Mouse (Mus musculus) C2C12 (cell line): ENCODE results near the gene Klf9.

Experiments
- CEBPB ChIP-seq: IDR thresholded peaks from one replicate; pipeline ENCODE4 v1.6.1; 2011; ENCODE audit warnings: low read depth, mild to moderate bottlenecking, control low read depth, moderate library complexity
- CTCF ChIP-seq: IDR thresholded peaks from one replicate; pipeline ENCODE4 v1.5.1; 2011; ENCODE audit not compliant: control insufficient read depth, insufficient read depth, insufficient read length
- FOSL1 ChIP-seq: IDR thresholded peaks from one replicate; pipeline ENCODE4 v1.8.0; 2011; ENCODE audit warnings: mild to moderate bottlenecking, low read length; ENCODE audit not compliant: poor library complexity, insufficient read depth, severe bottlenecking
- MAX ChIP-seq: IDR thresholded peaks from one replicate; pipeline ENCODE4 v1.6.1; 2011; ENCODE audit warnings: mild to moderate bottlenecking, control low read depth
- MYOD1 ChIP-seq: IDR thresholded peaks from one replicate; pipeline ENCODE4 v1.6.1; 2011; ENCODE audit warnings: low read depth; ENCODE audit not compliant: control insufficient read depth, insufficient read length
- USF1 ChIP-seq: IDR thresholded peaks from one replicate; pipeline ENCODE4 v1.6.1; 2011; ENCODE audit warnings: low read depth, mild to moderate bottlenecking, control low read depth, moderate library complexity

- TF ChIP-seq CTCF (no peak), MAX (no peak), USF1 (no peak), FOSL1 (no peak), CEBPB (no peak), MYOD1 (no peak)
Observed at GRCm38 (mm10) chr19:23170476-23170875, 29.4 kb downstream of the Klf9 start.
